Mouse (Mus musculus) neural tube, embryonic 11.5 days (tissue): ENCODE results near the gene Itpa. TPM values are rescaled to one million over a fixed set of nuclear protein-coding genes. Genes with fewer than 3 reads are reported as not detected.
A peak's percentile ranks its signal among the peaks of the same experiment; 100 is the strongest.
"Not testable (repeated sequence)": the region's sequence is repeated elsewhere in the genome, so short reads cannot be mapped to it uniquely, and the experiment has no call there.

ENCODE experiments used
- ATAC-seq: fragments of 200-750 bp; cut with Nextera tagmentation; 2 replicates; pipeline ENCODE4 v1.8.0; 2017; ENCODE audit warnings: moderate number of reproducible peaks, mild to moderate bottlenecking, moderate TSS enrichment, moderate library complexity; ENCODE audit not compliant: insufficient read depth, low FRiP score, low TSS enrichment
- DNase-seq: peaks from one replicate; pipeline ENCODE4 v3.0.0-alpha.2; 2015; ENCODE audit warnings: low spot score
- H3K27ac ChIP-seq: fragments of 300-500 bp; sonication (generic); 2 replicates; pipeline ENCODE4 v1.5.1; 2014; ENCODE audit warnings: low read depth, mild to moderate bottlenecking, low read length
- H3K27me3 ChIP-seq: fragments of 300-500 bp; sonication (generic); 2 replicates; pipeline ENCODE4 v1.6.1; 2014; ENCODE audit warnings: mild to moderate bottlenecking, low read length, mixed read lengths; ENCODE audit not compliant: control insufficient read depth, insufficient read depth
- H3K36me3 ChIP-seq: fragments of 300-500 bp; sonication (generic); 2 replicates; pipeline ENCODE4 v1.6.1; 2014; ENCODE audit warnings: mild to moderate bottlenecking, low read length, moderate library complexity, mixed read lengths; ENCODE audit not compliant: control insufficient read depth, insufficient read depth
- H3K4me1 ChIP-seq: fragments of 300-500 bp; sonication (generic); 2 replicates; pipeline ENCODE4 v1.6.1; 2014; ENCODE audit warnings: low read length, mixed read lengths; ENCODE audit not compliant: control insufficient read depth, insufficient read depth
- H3K4me2 ChIP-seq: fragments of 300-500 bp; sonication (generic); 2 replicates; pipeline ENCODE4 v1.6.1; 2014; ENCODE audit warnings: low read depth, mild to moderate bottlenecking, moderate library complexity
- H3K4me3 ChIP-seq: fragments of 300-500 bp; sonication (generic); 2 replicates; pipeline ENCODE4 v1.5.1; 2014; ENCODE audit warnings: low read depth, low read length
- H3K9ac ChIP-seq: fragments of 300-500 bp; sonication (generic); 2 replicates; pipeline ENCODE4 v1.6.1; 2014; ENCODE audit warnings: mild to moderate bottlenecking, low read length
- H3K9me3 ChIP-seq: fragments of 300-500 bp; sonication (generic); 2 replicates; pipeline ENCODE4 v1.6.1; 2016; ENCODE audit warnings: low read length; ENCODE audit not compliant: control insufficient read depth
- WGBS: fragments of 180-500 bp; shearing (Covaris S2); extraction: QIAGEN DNeasy Blood & Tissue Kit; methylation state at CpG from one replicate; pipeline ENCODE4 v1.1.7; 2014; 5-methylcytosine and 5-hydroxymethylcytosine counted together
- polyA plus RNA-seq: library from polyadenylated mRNA; unstranded; fragments of >200 nt; fragmentation: Nextera tagmentation; extraction: Ambion mirVana; gene quantifications from 2 replicates; pipeline ENCODE4 v1.2.1, GENCODE M21; 2014

Itpa gene
- polyA plus RNA-seq, 1 experiment from 2014 or later, result 144 TPM

GRCm38 (mm10) chr2:130649028-130649427 is 18.4 kb upstream of the Itpa start:
- WGBS, result 79% methylated on average over 6 of the region's 6 CpGs
- H3K4me3 ChIP-seq, H3K27ac ChIP-seq, H3K9ac ChIP-seq, ATAC-seq, H3K27me3 ChIP-seq, H3K4me1 ChIP-seq, H3K9me3 ChIP-seq, H3K36me3 ChIP-seq, H3K4me2 ChIP-seq, DNase-seq: not testable (repeated sequence)

DNA sequence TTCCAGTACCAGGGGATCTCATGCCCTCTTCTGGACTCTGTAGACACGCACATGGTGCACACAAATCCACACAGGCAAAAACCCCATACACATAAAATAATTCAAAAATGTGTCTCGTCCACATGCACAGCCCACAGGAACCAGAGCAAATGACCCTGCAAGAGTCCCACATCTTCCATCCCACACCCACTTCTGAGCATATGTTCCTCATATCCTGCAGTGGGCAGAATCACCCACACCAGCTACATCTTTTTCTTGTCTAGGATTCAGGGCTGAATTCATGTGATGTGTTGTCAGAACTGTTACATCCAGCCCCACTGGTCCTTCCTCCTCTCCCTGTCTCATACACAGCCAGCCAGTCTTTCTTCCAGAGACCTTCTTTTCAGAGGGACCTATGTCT is 14.1 kb upstream of the Itpa start:
- 82% methylated on average over 2 of the region's 2 CpGs for WGBS

DNA sequence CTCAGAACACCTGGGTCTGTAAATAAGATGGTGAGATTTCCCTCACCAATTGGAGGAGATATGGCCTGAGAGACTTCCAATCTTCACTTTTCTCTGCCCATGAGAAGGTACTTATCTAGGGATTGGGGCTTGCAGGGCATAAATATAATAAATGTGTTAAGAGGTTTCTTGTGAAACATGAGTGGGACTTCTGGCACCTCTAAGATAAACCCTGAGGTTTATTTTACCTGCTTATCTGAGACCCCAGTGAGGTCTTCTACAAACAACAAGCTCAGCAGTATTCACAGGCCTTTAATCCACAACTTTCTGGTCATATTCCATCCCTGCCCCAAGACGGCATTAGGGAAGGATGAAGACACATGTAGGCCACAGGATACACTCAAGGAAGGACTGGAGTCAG is 13.7 kb upstream of the Itpa start:
- Histone ChIP-seq H3K9me3 (no peaks in the 10 kb centered on the region), H3K27ac (no peak overlapping the region), H3K4me3 (no peak overlapping the region), H3K36me3 (peaks cover 5% of the 10 kb centered on the region), H3K4me1 (no peaks in the 10 kb centered on the region), H3K27me3 (no peaks in the 10 kb centered on the region), H3K9ac (no peak overlapping the region), H3K4me2 (no peak overlapping the region)
- DNase-seq, result no peak
- no peak for ATAC-seq
- 89% methylated on average over 1 of the region's 1 CpGs for WGBS

More for the DNA sequence above, 14.1 kb upstream of the Itpa start:
- ATAC-seq (no peak), DNase-seq (no peak)
- H3K4me2 ChIP-seq, result no peak overlapping the region
- H3K27me3 ChIP-seq, result no peaks in the 10 kb centered on the region
- no peaks in the 10 kb centered on the region for H3K9me3 ChIP-seq
- no peak overlapping the region for H3K27ac ChIP-seq
- H3K4me1 ChIP-seq, result no peaks in the 10 kb centered on the region
- no peak overlapping the region for H3K9ac ChIP-seq
- peaks cover 5% of the 10 kb centered on the region for H3K36me3 ChIP-seq
- H3K4me3 ChIP-seq, result no peak overlapping the region

DNA sequence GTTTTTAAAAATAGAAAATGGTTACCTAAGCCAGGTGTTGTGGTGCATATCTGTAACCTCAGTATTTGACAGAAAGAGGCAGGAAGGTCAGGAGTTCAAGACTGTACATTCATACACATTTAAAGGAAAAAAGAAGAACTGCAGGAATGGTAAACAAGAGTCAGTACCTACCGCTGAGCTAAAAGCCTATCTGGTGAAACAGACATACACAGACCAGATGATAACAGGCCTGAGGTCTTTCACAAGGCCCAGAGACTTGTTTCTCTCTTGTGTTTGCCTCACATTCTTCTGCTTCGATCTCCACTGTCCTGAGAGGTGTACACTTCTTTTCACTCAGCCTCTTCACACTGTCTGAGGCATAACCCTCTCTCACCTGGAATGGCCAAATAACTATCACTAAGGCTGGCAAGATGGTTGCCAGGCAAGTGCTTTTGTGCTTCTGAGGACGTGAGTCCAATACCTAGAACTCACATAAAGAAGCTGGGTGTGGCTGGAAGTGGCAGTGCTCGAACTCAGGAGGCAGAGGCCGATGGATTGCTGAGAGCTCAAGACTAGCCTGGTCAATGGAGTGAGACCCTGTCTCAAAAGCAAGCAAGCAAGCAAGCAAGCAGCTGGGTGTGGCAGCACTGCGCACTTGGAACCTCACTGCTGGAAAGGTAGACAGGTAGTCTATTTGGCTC is 11.6 kb upstream of the Itpa start:
- H3K4me1 ChIP-seq, result no peaks in the 10 kb centered on the region
- no peak overlapping the region for H3K4me2 ChIP-seq
- no peaks in the 10 kb centered on the region for H3K27me3 ChIP-seq
- H3K4me3 ChIP-seq, result no peak overlapping the region
- ATAC-seq (no peak), DNase-seq (no peak)
- no peak overlapping the region for H3K9ac ChIP-seq
- 91% methylated on average over 6 of the region's 6 CpGs for WGBS
- H3K27ac ChIP-seq, result no peak overlapping the region
- H3K36me3 ChIP-seq, result peaks cover 5% of the 10 kb centered on the region
- H3K9me3 ChIP-seq, result no peaks in the 10 kb centered on the region

GRCm38 (mm10) chr2:130656536-130656935 is 10.9 kb upstream of the Itpa start:
- no peak for ATAC-seq
- Histone ChIP-seq H3K36me3 (peaks cover 5% of the 10 kb centered on the region), H3K4me2 (no peak overlapping the region)

GRCm38 (mm10) chr2:130657541-130657940 is 9.9 kb upstream of the Itpa start:
- Histone ChIP-seq H3K9ac (no peak overlapping the region), H3K4me3 (no peak overlapping the region), H3K4me2 (no peak overlapping the region), H3K27me3 (no peaks in the 10 kb centered on the region), H3K36me3 (peaks cover 5% of the 10 kb centered on the region), H3K27ac (no peak overlapping the region), H3K9me3 (no peaks in the 10 kb centered on the region), H3K4me1 (no peaks in the 10 kb centered on the region)
- DNase-seq (no peak), ATAC-seq (no peak)
- WGBS, result 86% methylated on average over 6 of the region's 6 CpGs

More at GRCm38 (mm10) chr2:130656536-130656935, 10.9 kb upstream of the Itpa start:
- Histone ChIP-seq H3K27me3 (no peaks in the 10 kb centered on the region), H3K4me3 (no peak overlapping the region), H3K9ac (no peak overlapping the region), H3K27ac (no peak overlapping the region), H3K9me3 (no peaks in the 10 kb centered on the region), H3K4me1 (no peaks in the 10 kb centered on the region)
- no peak for DNase-seq
- 94% methylated on average over 9 of the region's 9 CpGs for WGBS

DNA sequence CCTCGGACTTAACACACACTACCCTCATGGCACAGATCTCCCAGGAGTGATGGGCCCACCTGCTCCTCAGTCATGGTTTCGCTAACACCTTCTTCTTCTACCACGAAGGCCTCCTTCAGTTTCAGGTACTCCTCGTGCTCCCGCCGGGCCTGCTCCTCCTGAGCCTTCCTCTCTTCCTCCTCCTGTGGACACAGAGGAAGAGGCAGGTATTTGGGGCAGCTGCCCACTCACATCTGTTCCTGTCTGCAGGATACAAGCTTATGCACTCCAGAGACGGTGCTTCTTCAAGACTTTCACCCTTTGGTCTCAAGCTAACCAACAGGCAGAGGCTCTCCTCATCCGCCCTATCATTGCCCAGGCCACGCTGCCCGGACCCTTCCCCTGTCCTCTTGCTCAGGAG is 8.9 kb upstream of the Itpa start:
- DNase-seq (no peak), ATAC-seq (no peak)
- 96% methylated on average over 10 of the region's 10 CpGs for WGBS
- Histone ChIP-seq H3K4me1 (peaks cover 4% of the 10 kb centered on the region), H3K4me2 (no peak overlapping the region), H3K9me3 (no peaks in the 10 kb centered on the region), H3K9ac (no peak overlapping the region), H3K27ac (no peak overlapping the region), H3K4me3 (no peak overlapping the region), H3K36me3 (peaks cover 5% of the 10 kb centered on the region), H3K27me3 (no peaks in the 10 kb centered on the region)

DNA sequence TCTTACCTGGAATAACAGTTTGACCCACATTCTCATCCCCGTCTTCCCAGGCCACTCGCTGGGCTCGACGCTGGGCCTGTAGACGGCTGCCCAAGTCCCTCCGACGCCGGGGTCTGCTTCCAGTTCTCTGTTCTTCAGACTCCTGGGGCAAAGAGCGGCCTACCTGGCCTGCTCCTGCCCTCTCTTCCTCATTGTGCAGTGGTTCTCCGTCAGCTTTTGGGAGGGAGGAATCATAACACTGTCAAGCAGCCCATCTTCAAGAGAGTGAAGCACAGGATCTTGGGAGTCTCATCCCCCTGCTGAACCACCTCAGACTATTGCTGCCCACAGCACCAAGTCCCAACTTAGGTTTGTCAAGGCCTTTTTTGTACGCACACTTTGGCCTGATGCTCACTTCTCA is 4.1 kb upstream of the Itpa start:
- H3K4me3 ChIP-seq, result peak overlapping the region; percentile 59; the same call in 1 of the 2 replicates
- H3K27me3 ChIP-seq, result no peaks in the 10 kb centered on the region
- peak overlapping the region; percentile 89 for H3K9ac ChIP-seq
- no peak for DNase-seq
- no peak overlapping the region for H3K27ac ChIP-seq
- no peaks in the 10 kb centered on the region for H3K9me3 ChIP-seq
- 94% methylated on average over 11 of the region's 11 CpGs for WGBS
- no peaks in the 10 kb centered on the region for H3K36me3 ChIP-seq
- H3K4me1 ChIP-seq, result peaks cover 9% of the 10 kb centered on the region
- H3K4me2 ChIP-seq, result peak overlapping the region; percentile 60
- no peak for ATAC-seq

DNA sequence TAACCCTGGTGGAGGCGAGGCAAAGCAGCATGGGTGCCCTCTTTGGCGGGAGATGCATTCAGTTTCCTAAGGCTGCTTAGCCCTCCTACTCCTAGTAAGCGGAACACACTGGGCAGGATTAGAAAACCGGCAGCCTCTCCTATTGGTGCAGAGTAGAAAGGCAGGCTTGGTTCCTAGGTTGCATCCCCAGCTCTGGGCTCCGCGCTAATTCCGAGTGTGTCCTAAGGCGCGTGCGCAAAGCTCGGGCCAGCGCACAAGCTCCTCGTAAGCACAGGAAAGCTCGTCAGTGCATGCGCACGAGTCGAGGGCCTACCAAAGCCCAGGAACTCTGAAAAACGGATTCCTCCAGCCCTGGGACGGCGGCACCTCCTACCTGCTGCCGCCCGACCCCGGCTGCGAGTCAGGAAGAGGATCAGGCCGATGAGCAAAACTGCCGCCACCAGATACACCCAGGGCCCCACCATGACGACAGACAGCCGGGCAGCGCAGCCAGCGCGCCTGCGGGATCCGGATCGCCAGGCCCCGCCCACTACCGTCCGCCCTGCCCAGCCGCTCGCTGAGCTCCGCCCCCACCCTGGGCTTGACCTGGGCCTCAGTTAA is 3.2 kb upstream of the Itpa start, which contains the start of gene Ddrgk1:
Ddrgk1 (minus strand) TSS at position 558 of the 600 bp plus-strand sequence.
- under 1% methylated on average over 36 of the region's 40 CpGs for WGBS
- ATAC-seq, result peak; percentile 94

More for the DNA sequence above, 3.2 kb upstream of the Itpa start, which contains the start of gene Ddrgk1:
- Histone ChIP-seq H3K27me3 (no peaks in the 10 kb centered on the region), H3K9ac (peak within 1 kb of the TSS; percentile 89), H3K36me3 (no peaks in the 10 kb centered on the region), H3K4me2 (peak within 1 kb of the TSS; percentile 60), H3K9me3 (no peaks in the 10 kb centered on the region), H3K4me3 (peak within 1 kb of the TSS; percentile 59), H3K4me1 (peaks cover 10% of the 10 kb centered on the region), H3K27ac (peak within 1 kb of the TSS; percentile 94)
- peak; percentile 95 for DNase-seq
